Mouse (Mus musculus) embryonic fibroblast, embryonic 13.5 days (primary cell): ENCODE results near the gene Cfap57. TPM values are rescaled to one million over a fixed set of nuclear protein-coding genes. Genes with fewer than 3 reads are reported as not detected.

Source experiments
- H3K27ac ChIP-seq: 2 replicates; pipeline ENCODE4 v1.5.1; 2012; ENCODE audit warnings: low read length, control low read depth, inconsistent platforms; ENCODE audit not compliant: insufficient read depth
- H3K4me1 ChIP-seq: 2 replicates; pipeline ENCODE4 v1.6.1; 2011; ENCODE audit warnings: low read length; ENCODE audit not compliant: control insufficient read depth, insufficient read depth
- H3K4me3 ChIP-seq: 2 replicates; pipeline ENCODE4 v1.5.1; 2011; ENCODE audit warnings: mild to moderate bottlenecking, control low read depth, low read length; ENCODE audit not compliant: insufficient read depth
- CTCF ChIP-seq: IDR thresholded peaks from 2 replicates; pipeline ENCODE4 v1.5.1; 2011; ENCODE audit warnings: mild to moderate bottlenecking, control low read depth, low read length, moderate library complexity, borderline replicate concordance; ENCODE audit not compliant: insufficient read depth
- POLR2A ChIP-seq: IDR thresholded peaks from 2 replicates; pipeline ENCODE4 v1.6.1; 2011; ENCODE audit warnings: low read depth, mild to moderate bottlenecking, control low read depth, low read length, moderate library complexity
- polyA plus RNA-seq: library from polyadenylated mRNA; stranded (reverse); fragments of >200 nt; gene quantifications from 2 replicates; pipeline ENCODE4 v1.2.4, GENCODE M21; 2011; ENCODE audit warnings: low read depth; ENCODE audit not compliant: missing spikeins, insufficient read length

Cfap57 gene
- not detected in 2 replicates for polyA plus RNA-seq

DNA sequence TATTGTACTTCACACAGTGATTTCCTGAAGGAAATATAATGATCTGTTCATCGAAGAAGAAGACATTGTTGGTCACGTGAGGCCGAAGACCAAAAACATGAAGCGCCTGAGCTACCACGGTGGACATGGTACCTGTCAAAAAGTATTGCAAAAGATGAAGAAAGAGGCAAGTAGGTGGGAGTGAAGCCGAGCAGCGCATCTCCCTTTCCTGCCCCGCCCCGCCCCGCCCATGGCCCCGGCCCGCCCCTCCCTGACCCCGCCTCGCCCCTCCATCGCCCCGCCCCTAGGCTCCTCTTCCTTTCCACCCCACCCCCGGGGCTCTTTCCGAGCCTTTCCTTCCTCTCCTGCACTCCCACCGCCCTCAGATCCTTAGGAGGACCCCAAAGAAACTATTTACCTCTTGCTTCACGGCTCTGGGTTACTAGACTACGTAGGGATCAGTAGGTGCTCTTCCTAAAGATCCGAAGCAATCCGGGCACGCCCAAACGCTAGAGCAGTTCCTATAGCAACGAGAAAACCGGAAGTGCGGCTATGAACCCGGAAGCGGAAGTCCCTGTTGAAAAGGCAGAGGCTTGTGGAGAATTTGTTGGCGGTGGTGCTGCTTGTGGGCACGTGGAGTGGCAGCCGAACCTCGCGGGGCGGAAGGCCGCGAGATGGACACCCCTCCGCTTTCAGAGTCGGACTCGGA is at the start of gene Cfap57, which contains the start of gene Ebna1bp2:
Gene Cfap57 (minus strand): TSS at position 499 of the 688 bp plus-strand sequence.
Gene Ebna1bp2 (plus strand): TSS at position 521 of the 688 bp plus-strand sequence.
- TF ChIP-seq CTCF (no peak), POLR2A (peak; percentile 78)
- H3K27ac ChIP-seq = no peak within 1 kb of the TSS
- peak within 1 kb of the TSS; percentile 93 for H3K4me3 ChIP-seq
- H3K4me1 ChIP-seq = peaks cover 4% of the 10 kb centered on the region; the same call in 1 of the 2 replicates

- TF ChIP-seq POLR2A (no peak), CTCF (no peak)
- Histone ChIP-seq H3K27ac (no peak within 1 kb of the TSS), H3K4me1 (no peaks in the 10 kb centered on the region), H3K4me3 (no peak within 1 kb of the TSS)
These were observed 38.1 kb upstream of the Cfap57 start, which contains the start of gene Olfr62 for GRCm38 (mm10) chr4:118658652-118659051. Gene Olfr62 (plus strand): TSS chr4:118658952.

DNA sequence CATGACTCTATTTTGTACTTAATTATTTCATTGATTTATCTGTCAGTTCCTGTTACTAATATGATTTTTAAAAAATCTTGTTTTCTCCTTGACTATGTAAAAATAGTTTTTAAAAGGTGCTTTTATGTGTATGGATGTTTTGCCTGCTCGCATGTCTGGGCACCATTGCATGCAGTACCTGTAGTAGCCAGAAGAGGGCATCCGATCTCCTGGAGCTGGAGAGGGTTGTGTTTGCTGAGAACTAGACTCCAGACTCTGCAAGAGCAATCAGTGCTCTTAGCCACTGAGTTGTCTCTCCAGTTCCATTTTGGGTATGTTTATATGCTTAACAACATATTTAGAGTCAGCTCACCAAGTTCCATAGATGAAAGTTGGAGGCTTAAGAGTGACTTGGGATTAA is 24.7 kb upstream of the Cfap57 start:
- no peak overlapping the region for H3K27ac ChIP-seq
- H3K4me1 ChIP-seq = no peaks in the 10 kb centered on the region
- no peak overlapping the region for H3K4me3 ChIP-seq
- TF ChIP-seq POLR2A (no peak), CTCF (peak; percentile 63; the same call in 1 of the 2 replicates)

DNA sequence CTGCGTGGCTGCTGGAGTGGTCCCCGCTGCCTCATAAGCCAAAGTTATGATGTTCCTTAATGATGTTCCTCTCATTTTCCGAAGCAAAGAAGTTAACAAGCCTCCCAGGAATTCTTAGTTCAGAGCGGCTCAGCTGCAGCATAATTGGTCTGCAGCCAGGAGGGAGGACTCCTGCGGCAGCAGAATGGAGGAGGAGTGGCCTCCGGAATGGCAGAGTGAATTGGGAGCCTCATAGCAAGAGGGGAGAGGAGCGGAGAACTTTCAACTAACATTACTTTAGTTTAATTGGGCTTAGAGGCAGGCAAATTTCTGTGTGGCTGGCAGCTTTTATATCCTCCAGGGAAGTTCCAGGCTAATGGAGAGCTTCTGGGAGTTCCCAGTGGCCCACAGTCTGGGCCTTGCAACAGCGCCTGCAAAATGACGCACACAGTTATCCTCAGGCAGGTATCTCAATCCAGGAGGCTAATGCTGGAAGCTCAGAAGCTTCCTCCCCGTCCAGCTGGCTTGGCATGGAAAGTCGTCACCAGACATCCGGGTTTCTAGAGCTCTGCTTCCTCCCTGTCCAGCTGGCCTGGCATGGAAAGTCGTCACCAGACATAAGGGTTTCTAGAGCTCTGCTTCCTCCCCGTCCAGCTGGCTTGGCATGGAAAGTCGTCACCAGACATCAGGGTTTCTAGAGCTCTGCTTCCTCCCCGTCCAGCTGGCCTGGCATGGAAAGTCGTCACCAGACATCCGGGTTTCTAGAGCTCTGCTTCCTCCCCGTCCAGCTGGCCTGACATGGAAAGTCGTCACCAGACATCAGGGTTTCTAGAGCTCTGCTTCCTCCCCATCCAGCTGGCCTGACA is 22.0 kb upstream of the Cfap57 start:
- Histone ChIP-seq H3K4me1 (no peaks in the 10 kb centered on the region), H3K27ac (no peak overlapping the region), H3K4me3 (no peak overlapping the region)
- TF ChIP-seq POLR2A (no peak), CTCF (no peak)

DNA sequence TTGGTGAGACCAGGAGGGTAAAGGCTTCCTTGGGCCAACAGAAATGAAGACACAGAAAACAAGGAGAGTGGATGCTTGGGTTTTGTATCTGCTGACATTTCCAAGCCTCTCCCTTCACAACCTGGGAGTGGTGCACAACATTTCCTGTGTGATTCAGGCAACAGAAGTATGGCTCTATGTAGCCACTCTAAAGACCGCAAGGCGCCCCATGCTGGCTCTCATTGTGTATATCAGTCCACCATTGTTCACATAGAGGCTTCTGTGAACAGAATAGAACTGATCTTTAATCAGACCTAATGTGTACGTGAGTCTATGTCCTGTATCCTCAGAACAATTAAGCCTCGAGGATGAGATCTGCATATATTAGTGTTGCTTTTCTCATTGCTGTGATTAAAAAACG is 9.7 kb upstream of the Cfap57 start:
- TF ChIP-seq CTCF = no peak
- TF ChIP-seq POLR2A = no peak
- no peaks in the 10 kb centered on the region for H3K4me1 ChIP-seq
- H3K27ac ChIP-seq = no peak overlapping the region

GRCm38 (mm10) chr4:118621781-118622180 is 1.2 kb upstream of the Cfap57 start:
- H3K27ac ChIP-seq = no peak overlapping the region
- TF ChIP-seq CTCF (no peak), POLR2A (no peak)

More for the DNA sequence above, 9.7 kb upstream of the Cfap57 start:
- no peak overlapping the region for H3K4me3 ChIP-seq

DNA sequence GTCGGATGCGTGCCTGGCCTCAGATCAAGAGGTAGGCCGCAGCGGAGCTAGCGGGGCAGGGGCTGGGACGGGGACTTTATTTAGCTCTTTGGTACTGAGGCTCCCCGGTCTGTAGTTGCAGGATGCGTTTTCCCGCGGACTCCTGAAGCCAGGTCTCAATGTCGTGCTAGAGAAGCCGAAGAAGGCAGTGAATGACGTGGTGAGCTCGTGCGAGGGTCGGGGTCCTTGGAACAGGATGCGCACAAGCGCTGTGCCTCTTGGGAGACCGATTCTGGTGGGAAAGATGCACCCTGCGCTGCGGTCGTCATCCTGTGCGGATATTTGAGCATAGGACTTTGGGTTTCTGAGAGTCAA is 367 bp upstream of the Cfap57 start:
- H3K4me3 ChIP-seq = peak overlapping the region; percentile 93
- H3K4me1 ChIP-seq = peaks cover 4% of the 10 kb centered on the region; the same call in 1 of the 2 replicates
- H3K27ac ChIP-seq = no peak overlapping the region

More at GRCm38 (mm10) chr4:118621781-118622180, 1.2 kb upstream of the Cfap57 start:
- Histone ChIP-seq H3K4me3 (peak overlapping the region; percentile 93), H3K4me1 (peaks cover 4% of the 10 kb centered on the region; the same call in 1 of the 2 replicates)

GRCm38 (mm10) chr4:118615412-118615811 is 5.2 kb downstream of the Cfap57 start:
- Histone ChIP-seq H3K4me3 (no peak overlapping the region), H3K4me1 (no peaks in the 10 kb centered on the region), H3K27ac (no peak overlapping the region)
- TF ChIP-seq POLR2A = no peak
- TF ChIP-seq CTCF = no peak

More for the DNA sequence above, 367 bp upstream of the Cfap57 start:
- no peak for TF ChIP-seq POLR2A
- TF ChIP-seq CTCF = no peak

DNA sequence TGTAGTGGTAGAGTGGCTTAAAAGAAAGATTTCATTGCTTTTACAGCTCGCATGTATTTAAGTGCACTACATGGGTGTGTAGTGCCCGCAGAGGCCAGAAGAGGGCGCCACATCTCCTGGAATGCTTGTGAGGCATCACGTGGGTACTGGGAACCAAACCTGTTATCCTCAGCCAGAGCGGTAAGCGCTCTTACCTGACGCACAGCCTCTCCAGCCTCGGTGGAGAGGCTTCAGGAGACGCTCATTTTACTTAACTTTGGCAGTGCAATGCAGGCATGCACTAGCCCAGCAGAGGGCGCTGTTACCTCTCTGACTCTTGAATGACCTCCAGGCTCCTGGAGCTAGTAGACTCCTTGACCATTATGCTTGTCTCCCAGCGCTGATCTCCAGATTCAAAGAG is 8.0 kb downstream of the Cfap57 start:
- Histone ChIP-seq H3K4me1 (no peaks in the 10 kb centered on the region), H3K27ac (no peak overlapping the region), H3K4me3 (no peak overlapping the region)
- TF ChIP-seq CTCF (0 out of 2 replicates have a peak, but pooled peaks have one; percentile 19), POLR2A (no peak)

- H3K4me3 ChIP-seq = no peak overlapping the region
- TF ChIP-seq CTCF (no peak), POLR2A (no peak)
- no peaks in the 10 kb centered on the region for H3K4me1 ChIP-seq
- no peak overlapping the region for H3K27ac ChIP-seq
These were observed 10.7 kb downstream of the Cfap57 start for GRCm38 (mm10) chr4:118609836-118610235.
